Mouse (Mus musculus): ENCODE measurements around the gene Fyco1. TPM values are rescaled to one million over a fixed set of nuclear protein-coding genes. Genes with fewer than 3 reads are reported as not detected.
"Not testable (repeated sequence)": the region's sequence is repeated elsewhere in the genome, so short reads cannot be mapped to it uniquely, and the experiment has no call there.

Fyco1 gene
- polyA plus RNA-seq, 1 experiment: 0.07 TPM

- Histone ChIP-seq H3K4me3 (replicated peaks) (no peak overlapping the region), H3K4me1 (ENCODE audit: control insufficient read depth) (no peaks in the 10 kb centered on the region), H3K36me3 (ENCODE audit: control insufficient read depth) (no peaks in the 10 kb centered on the region), H3K9me3 (ENCODE audit: control insufficient read depth, low read length) (no peaks in the 10 kb centered on the region), H3K27me3 (ENCODE audit: control insufficient read depth) (no peaks in the 10 kb centered on the region)
- TF ChIP-seq TAL1 (IDR thresholded peaks at IDR 0.05; ENCODE audit: low read length): no peak
- no peak for TF ChIP-seq GATA1 (IDR thresholded peaks at IDR 0.05; ENCODE audit: low read length)
These were observed 88.8 kb downstream of the Fyco1 start for GRCm38 (mm10) chr9:123762886-123763285.

GRCm38 (mm10) chr9:123760806-123761205 is 90.9 kb downstream of the Fyco1 start:
- Histone ChIP-seq H3K4me3 (replicated peaks) (no peak overlapping the region), H3K27me3 (ENCODE audit: control insufficient read depth) (no peaks in the 10 kb centered on the region), H3K4me1 (ENCODE audit: control insufficient read depth) (no peaks in the 10 kb centered on the region), H3K9me3 (ENCODE audit: control insufficient read depth, low read length) (no peaks in the 10 kb centered on the region), H3K36me3 (ENCODE audit: control insufficient read depth) (no peaks in the 10 kb centered on the region)
- no peak for TF ChIP-seq TAL1 (IDR thresholded peaks at IDR 0.05; ENCODE audit: low read length)
- TF ChIP-seq GATA1 (IDR thresholded peaks at IDR 0.05; ENCODE audit: low read length): no peak

- no peaks in the 10 kb centered on the region for H3K27me3 ChIP-seq (ENCODE audit: control insufficient read depth)
- no peaks in the 10 kb centered on the region for H3K4me1 ChIP-seq (ENCODE audit: control insufficient read depth)
- H3K9me3 ChIP-seq (ENCODE audit: control insufficient read depth, low read length): no peaks in the 10 kb centered on the region
- TF ChIP-seq TAL1 (IDR thresholded peaks at IDR 0.05; ENCODE audit: low read length) (no peak), GATA1 (IDR thresholded peaks at IDR 0.05; ENCODE audit: low read length) (no peak)
- no peak overlapping the region for H3K4me3 ChIP-seq (replicated peaks)
- no peaks in the 10 kb centered on the region for H3K36me3 ChIP-seq (ENCODE audit: control insufficient read depth)
These were observed 93.1 kb downstream of the Fyco1 start for GRCm38 (mm10) chr9:123758645-123759044.

GRCm38 (mm10) chr9:123758156-123758555 is 93.5 kb downstream of the Fyco1 start:
- no peaks in the 10 kb centered on the region for H3K4me1 ChIP-seq (ENCODE audit: control insufficient read depth)
- H3K4me3 ChIP-seq (replicated peaks): no peak overlapping the region
- TF ChIP-seq TAL1 (IDR thresholded peaks at IDR 0.05; ENCODE audit: low read length): no peak
- TF ChIP-seq GATA1 (IDR thresholded peaks at IDR 0.05; ENCODE audit: low read length): no peak
- H3K36me3 ChIP-seq (ENCODE audit: control insufficient read depth): no peaks in the 10 kb centered on the region
- H3K9me3 ChIP-seq (ENCODE audit: control insufficient read depth, low read length): no peaks in the 10 kb centered on the region
- no peaks in the 10 kb centered on the region for H3K27me3 ChIP-seq (ENCODE audit: control insufficient read depth)

GRCm38 (mm10) chr9:123757326-123757725 is 94.4 kb downstream of the Fyco1 start:
- Histone ChIP-seq H3K9me3 (ENCODE audit: control insufficient read depth, low read length) (no peaks in the 10 kb centered on the region), H3K36me3 (ENCODE audit: control insufficient read depth) (no peaks in the 10 kb centered on the region), H3K4me1 (ENCODE audit: control insufficient read depth) (no peaks in the 10 kb centered on the region), H3K4me3 (replicated peaks) (no peak overlapping the region), H3K27me3 (ENCODE audit: control insufficient read depth) (no peaks in the 10 kb centered on the region)
- TF ChIP-seq TAL1 (IDR thresholded peaks at IDR 0.05; ENCODE audit: low read length) (no peak), GATA1 (IDR thresholded peaks at IDR 0.05; ENCODE audit: low read length) (no peak)

- Histone ChIP-seq H3K27me3 (ENCODE audit: control insufficient read depth) (no peaks in the 10 kb centered on the region), H3K36me3 (ENCODE audit: control insufficient read depth) (no peaks in the 10 kb centered on the region), H3K9me3 (ENCODE audit: control insufficient read depth, low read length) (no peaks in the 10 kb centered on the region), H3K4me1 (ENCODE audit: control insufficient read depth) (no peaks in the 10 kb centered on the region), H3K4me3 (replicated peaks) (no peak overlapping the region)
- TF ChIP-seq TAL1 (IDR thresholded peaks at IDR 0.05; ENCODE audit: low read length) (no peak), GATA1 (IDR thresholded peaks at IDR 0.05; ENCODE audit: low read length) (no peak)
These were observed 94.9 kb downstream of the Fyco1 start for GRCm38 (mm10) chr9:123756752-123757151.

- Histone ChIP-seq H3K4me3 (replicated peaks) (no peak overlapping the region), H3K27me3 (ENCODE audit: control insufficient read depth) (no peaks in the 10 kb centered on the region), H3K36me3 (ENCODE audit: control insufficient read depth) (no peaks in the 10 kb centered on the region), H3K4me1 (ENCODE audit: control insufficient read depth) (no peaks in the 10 kb centered on the region), H3K9me3 (ENCODE audit: control insufficient read depth, low read length) (no peaks in the 10 kb centered on the region)
- TF ChIP-seq GATA1 (IDR thresholded peaks at IDR 0.05; ENCODE audit: low read length) (no peak), TAL1 (IDR thresholded peaks at IDR 0.05; ENCODE audit: low read length) (no peak)
These were observed 97.4 kb downstream of the Fyco1 start for GRCm38 (mm10) chr9:123754333-123754732.

- H3K4me3 ChIP-seq (replicated peaks); H3K4me1 ChIP-seq (ENCODE audit: control insufficient read depth); H3K27me3 ChIP-seq (ENCODE audit: control insufficient read depth); H3K36me3 ChIP-seq (ENCODE audit: control insufficient read depth); H3K9me3 ChIP-seq (ENCODE audit: control insufficient read depth, low read length): not testable (repeated sequence)
These were observed 102.0 kb downstream of the Fyco1 start for GRCm38 (mm10) chr9:123749687-123750086.

GRCm38 (mm10) chr9:123740799-123741198 is 110.9 kb downstream of the Fyco1 start:
- no peaks in the 10 kb centered on the region for H3K27me3 ChIP-seq (ENCODE audit: control insufficient read depth)
- H3K4me1 ChIP-seq (ENCODE audit: control insufficient read depth): no peaks in the 10 kb centered on the region
- no peak for TF ChIP-seq GATA1 (IDR thresholded peaks at IDR 0.05; ENCODE audit: low read length)
- no peak for TF ChIP-seq TAL1 (IDR thresholded peaks at IDR 0.05; ENCODE audit: low read length)
- H3K9me3 ChIP-seq (ENCODE audit: control insufficient read depth, low read length): no peaks in the 10 kb centered on the region
- no peak overlapping the region for H3K4me3 ChIP-seq (replicated peaks)
- H3K36me3 ChIP-seq (ENCODE audit: control insufficient read depth): no peaks in the 10 kb centered on the region

Other genes starting within 250 kb of the Fyco1 start
- 0.29 TPM in 1 of 2 replicates, not detected in the other for gene Slc6a20b, start 219.3 kb downstream of the Fyco1 start, polyA plus RNA-seq (2012)
- gene Ccr9, start 173.5 kb downstream of the Fyco1 start, polyA plus RNA-seq (2012): 0.01 TPM in 1 of 2 replicates, not detected in the other
- 0.23 and 0.45 TPM in 2 replicates for gene Slc6a20a, start 173.0 kb downstream of the Fyco1 start, polyA plus RNA-seq (2012)
- 0.10 and 0.38 TPM in 2 replicates for gene Lztfl1, start 134.2 kb downstream of the Fyco1 start, polyA plus RNA-seq (2012)
- 0.03 TPM in 1 of 2 replicates, not detected in the other for gene Cxcr6, start 45.4 kb downstream of the Fyco1 start, polyA plus RNA-seq (2012)
- not detected in 2 replicates for gene Xcr1, start 10.1 kb upstream of the Fyco1 start, polyA plus RNA-seq (2012)
- gene Ccr1, start 116.8 kb upstream of the Fyco1 start, polyA plus RNA-seq (2012): not detected in 2 replicates
- gene Ccr1l1, start 126.5 kb upstream of the Fyco1 start, polyA plus RNA-seq (2012): not detected in 2 replicates
- gene Ccr3, start 170.1 kb upstream of the Fyco1 start, polyA plus RNA-seq (2012): not detected in 2 replicates